Mouse (Mus musculus) heart, postnatal 0 days (tissue): ENCODE measurements around the gene Nr6a1.

ENCODE experiments used
- CTCF ChIP-seq: IDR thresholded peaks from 2 replicates; pipeline ENCODE4 v1.5.1; 2016; ENCODE audit warnings: antibody characterized with exemption, control low read depth, low read depth
- EP300 ChIP-seq: IDR thresholded peaks from 2 replicates; pipeline ENCODE4 v1.6.1; 2016; ENCODE audit warnings: antibody characterized with exemption, low read depth

DNA sequence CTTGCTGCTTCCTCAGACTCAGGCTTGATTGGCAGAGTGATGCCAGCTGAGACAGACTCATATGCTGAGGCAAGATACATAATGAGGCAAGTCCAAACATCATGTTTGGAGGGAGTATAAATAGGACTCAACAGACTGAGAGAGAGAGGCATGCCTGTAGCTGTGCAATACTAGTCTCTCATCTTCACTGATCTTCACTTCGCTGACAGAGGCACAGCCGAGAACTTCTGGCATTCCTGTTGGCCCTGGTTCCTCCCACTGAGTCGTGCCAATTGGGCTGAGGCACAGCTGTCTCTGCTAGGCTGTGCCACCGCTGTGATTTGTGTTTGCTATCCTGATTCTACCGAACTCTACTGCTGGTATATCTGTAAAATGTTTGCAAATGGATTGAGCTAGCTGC, 21.4 kb downstream of the Nr6a1 start:
- TF ChIP-seq CTCF (no peak), EP300 (no peak)
